Mouse (Mus musculus) lung, postnatal 25 days (tissue): ENCODE data around the gene Ptk6.

Experiments used
- DNase-seq: peaks from one replicate; pipeline ENCODE4 v3.0.0; 2022; ENCODE audit warnings: low spot score

Ptk6 gene

GRCm38 (mm10) chr2:181202422-181202821 lies at the start of gene Ptk6:
Gene Ptk6 (minus strand): TSS chr2:181202789.
- no peak for DNase-seq

DNA sequence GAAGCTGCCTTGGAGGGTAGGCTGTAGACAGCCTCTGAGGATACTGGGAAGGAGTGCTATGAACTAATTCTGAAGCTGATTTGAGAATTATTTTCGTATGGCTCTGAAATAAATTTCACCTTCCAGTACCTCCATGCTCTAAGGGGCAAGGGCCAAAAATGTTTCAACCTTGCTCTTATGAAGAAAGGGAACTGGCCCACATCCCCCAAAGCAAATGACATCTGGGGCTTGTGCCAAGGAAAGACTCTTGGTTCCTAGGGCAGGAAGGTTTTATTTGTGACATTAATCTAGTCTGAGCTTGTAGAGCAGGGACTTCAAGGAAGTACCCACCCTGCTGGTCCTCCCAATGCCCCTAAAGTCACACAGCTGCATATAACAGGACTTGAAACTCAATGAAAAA lies 49.3 kb upstream of the Ptk6 start:
- DNase-seq: no peak

DNA sequence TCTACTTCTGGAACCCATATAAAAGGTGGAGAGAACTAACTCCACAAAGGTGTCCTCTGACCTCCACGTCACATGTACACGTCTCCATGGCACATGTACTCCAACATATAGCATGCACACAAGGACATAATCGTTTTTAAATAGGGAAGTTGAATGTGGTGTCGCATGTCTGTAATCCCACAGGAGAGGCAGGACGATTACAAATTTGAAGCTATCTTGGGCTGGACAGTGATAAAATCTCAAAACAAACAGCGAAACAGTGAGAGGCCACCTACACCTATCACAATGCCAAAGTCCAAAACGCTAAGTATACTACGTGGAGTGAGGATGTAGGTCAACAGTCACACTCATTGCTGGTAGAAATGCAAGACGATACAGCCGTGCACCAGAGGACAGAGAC lies 46.6 kb upstream of the Ptk6 start:
- DNase-seq: no peak

- no peak for DNase-seq
These were observed 42.4 kb upstream of the Ptk6 start for GRCm38 (mm10) chr2:181245031-181245430.

- peak; percentile 69 for DNase-seq
These were observed 41.3 kb upstream of the Ptk6 start for GRCm38 (mm10) chr2:181243706-181244394.

- no peak for DNase-seq
These were observed 39.7 kb upstream of the Ptk6 start for GRCm38 (mm10) chr2:181242314-181242665.

- DNase-seq: peak; percentile 73
These were observed 39.2 kb upstream of the Ptk6 start, which contains the start of gene Helz2 for GRCm38 (mm10) chr2:181241602-181242313. Gene Helz2 (minus strand): TSS chr2:181242027.

- no peak for DNase-seq
These were observed 38.3 kb upstream of the Ptk6 start for GRCm38 (mm10) chr2:181240806-181241440.

DNA sequence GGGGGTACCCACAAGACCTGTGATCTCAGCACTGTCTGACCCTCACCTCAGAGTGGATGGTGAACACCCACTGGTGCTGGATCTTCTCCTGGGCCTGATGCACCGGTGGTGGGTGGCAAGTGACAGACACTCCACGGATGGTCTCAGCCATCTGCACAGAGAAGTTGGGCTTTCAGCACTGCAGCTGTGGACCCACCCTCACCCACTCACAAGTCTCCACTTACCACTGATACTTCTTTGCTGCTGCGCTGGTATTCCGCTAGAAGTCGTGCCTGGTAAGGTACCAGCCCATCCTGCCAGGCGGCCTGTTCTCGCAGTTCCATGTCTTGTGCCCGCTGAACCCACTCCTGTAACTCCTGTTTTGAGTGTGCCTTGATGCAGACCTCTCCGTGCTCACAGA lies 36.7 kb upstream of the Ptk6 start:
- no peak for DNase-seq

DNA sequence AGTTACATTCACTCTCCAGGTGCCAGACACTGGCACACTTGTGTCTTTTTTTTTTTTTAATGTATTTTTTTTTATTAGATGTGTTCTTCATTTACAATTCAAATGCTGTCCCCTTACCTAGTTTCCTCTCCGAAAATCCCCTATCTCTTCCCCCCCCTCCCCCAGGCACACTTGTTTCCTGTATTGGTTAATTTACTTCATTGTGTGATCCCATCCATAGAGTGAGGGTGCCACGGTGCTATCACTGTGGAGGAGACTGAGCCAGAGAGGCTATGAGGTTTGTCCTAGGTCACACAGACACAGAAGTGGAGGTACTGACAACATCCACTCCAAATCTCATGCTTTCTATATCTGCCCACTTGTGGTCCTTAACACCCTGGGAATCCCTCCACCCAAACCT lies 36.3 kb upstream of the Ptk6 start:
- DNase-seq: no peak

- DNase-seq: no peak
These were observed 35.6 kb upstream of the Ptk6 start for GRCm38 (mm10) chr2:181238091-181238610.

GRCm38 (mm10) chr2:181237251-181238014 lies 34.8 kb upstream of the Ptk6 start:
- DNase-seq: no peak

DNA sequence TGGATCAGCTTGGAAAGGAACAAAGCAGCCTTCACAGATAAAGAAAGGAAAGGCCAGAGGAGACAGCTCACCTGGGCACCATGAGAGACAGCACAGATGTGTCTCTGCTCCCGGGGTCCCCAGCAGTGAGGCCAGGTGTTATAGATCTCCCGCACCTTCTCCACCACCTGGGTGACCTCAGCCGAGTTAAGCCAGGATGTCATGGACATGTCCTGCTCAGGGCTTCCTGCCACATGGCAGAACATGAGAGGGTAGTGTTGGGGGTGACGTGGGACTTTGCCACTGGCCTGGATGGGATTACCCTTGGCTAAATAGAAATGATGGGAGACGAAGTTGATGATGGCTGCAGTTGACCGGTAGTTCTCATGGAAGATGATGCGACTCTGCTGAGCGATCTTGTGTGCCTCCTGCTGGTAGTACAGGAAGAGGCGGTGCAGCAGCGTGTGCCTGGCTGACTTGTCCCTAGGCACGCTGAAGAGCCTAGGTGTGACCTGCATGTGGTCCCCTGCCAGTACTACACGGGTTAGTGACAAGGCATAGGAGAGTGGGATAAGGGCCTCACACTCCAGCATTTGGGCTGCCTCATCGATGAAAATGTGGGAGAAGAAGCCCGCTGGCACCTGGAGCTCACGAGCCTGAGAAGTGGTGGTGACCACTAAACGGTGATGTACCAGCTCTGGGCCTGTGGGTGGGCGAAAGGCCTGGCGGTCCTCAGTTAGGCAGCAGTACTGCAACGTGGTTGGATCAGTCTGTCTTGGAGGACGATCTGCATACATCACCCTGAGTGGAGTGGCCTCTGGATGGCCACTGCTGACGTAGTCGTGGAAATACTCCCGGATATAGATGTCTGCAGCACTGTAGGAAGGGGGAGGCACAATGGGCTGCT lies 33.3 kb upstream of the Ptk6 start:
- no peak for DNase-seq

- no peak for DNase-seq
These were observed 32.1 kb upstream of the Ptk6 start for GRCm38 (mm10) chr2:181234680-181235079.

GRCm38 (mm10) chr2:181233443-181233842 lies 30.9 kb upstream of the Ptk6 start:
- DNase-seq: no peak

- DNase-seq: no peak
These were observed 28.6 kb upstream of the Ptk6 start for GRCm38 (mm10) chr2:181231171-181231570.

GRCm38 (mm10) chr2:181228335-181228734 lies 25.7 kb upstream of the Ptk6 start:
- DNase-seq: peak; percentile 65

- DNase-seq: no peak
These were observed 24.5 kb upstream of the Ptk6 start for GRCm38 (mm10) chr2:181227122-181227521.

DNA sequence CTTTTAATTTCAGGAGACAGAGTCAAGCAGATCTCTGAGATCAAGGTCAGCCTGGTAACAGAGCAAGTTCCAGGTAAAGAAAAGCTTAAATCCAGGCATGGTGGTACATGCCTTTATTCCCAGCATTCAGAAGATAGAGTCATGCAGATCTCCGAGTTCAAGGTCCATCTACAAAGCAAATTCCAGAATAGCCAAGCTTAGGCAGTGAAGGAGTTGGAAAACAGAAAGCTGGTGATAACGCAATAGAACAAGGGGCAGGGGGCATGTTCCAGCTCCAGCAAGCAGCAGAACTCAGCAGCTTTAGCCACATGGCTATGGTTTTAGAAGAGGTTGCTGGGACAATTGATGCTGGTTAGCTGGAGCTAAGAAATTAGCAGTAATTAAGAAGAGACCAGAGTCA lies 22.4 kb upstream of the Ptk6 start:
- no peak for DNase-seq

DNA sequence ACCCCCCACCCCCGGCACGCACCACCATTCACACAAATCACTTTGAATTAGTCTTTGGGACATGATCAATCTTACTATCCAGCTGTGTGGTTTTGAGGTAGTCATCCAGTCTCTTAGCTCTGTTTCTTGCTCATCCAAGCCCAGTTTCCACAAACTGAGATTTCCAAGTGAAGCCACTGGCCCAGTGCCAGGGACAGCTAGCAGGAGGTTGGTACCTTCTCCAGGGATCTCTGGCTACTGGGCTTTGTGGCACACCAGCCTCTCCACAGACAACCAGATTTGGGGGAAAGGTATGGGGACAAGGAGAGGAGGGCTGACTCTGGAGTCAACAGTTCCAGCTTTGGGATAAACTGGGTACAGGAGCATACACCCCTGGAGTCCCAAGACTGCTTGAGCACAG lies 17.8 kb upstream of the Ptk6 start:
- no peak for DNase-seq

DNA sequence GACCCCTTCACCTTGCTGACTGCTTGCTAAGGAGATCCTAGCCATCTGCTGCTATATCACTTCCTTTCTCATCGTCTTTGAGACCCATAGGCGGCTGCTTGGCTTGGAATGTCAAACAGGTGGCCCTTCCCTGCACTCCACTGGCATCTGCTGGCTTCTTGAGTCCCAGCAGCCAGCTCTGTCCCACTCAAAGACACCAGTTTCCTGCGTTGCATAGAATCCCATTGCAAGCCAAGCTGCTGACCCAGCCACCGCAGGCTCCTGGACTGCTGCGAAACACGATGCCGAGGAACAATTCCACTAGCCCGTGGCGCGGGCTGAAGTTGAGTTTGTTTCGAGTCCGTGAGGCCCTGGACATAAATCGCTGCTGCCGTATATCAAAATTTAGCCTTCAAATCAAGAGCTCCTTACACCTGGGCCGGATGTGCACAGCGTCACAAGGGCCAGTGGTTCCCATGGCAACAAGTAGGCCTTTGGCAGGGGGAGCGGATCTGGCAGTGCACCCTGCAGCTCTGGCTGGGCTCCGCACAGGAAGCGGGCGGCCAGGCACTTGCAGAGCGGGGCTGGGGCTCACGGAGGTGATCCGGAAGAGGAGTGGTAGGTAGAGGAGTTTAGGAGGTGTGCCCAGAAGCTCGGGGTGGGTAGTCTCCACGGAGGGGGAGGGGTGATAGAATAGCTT lies 17.1 kb upstream of the Ptk6 start, which contains the start of gene Fndc11:
Gene Fndc11, plus strand, starts transcription at position 476 of the 679 bp plus-strand sequence.
- DNase-seq: peak; percentile 93
